Mouse (Mus musculus) kidney, adult 8-10 months (tissue): Measurements from ENCODE around the gene Vmn2r13.
"Not testable (repeated sequence)": the region's sequence is repeated elsewhere in the genome, so short reads cannot be mapped to it uniquely, and the experiment has no call there.

Experiments
- DNase-seq, 2 experiments: peaks; one replicate each; pipeline ENCODE4 v3.0.0; 2022

Gene Vmn2r13

DNA sequence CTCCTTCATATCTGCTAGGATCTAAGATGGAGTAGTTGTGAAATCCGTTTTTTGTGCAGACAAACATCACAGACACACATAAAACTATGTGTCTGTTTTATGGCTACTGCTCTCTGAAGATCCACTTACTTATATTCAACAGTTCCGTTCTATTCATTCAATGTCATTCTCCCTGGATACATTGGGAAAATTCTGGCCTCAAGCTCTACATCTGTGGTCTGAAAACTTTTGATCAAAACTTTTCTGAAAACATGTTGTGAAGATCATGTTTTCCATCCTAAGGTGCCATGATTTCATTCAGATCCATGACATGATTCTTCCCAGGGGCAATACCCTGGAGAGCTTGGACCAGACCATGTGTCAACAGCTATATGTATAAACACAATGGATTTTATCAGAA is at the start of gene Vmn2r13:
Vmn2r13 (minus strand) TSS at position 101 of the 400 bp plus-strand sequence.
- not testable (repeated sequence) for DNase-seq

DNA sequence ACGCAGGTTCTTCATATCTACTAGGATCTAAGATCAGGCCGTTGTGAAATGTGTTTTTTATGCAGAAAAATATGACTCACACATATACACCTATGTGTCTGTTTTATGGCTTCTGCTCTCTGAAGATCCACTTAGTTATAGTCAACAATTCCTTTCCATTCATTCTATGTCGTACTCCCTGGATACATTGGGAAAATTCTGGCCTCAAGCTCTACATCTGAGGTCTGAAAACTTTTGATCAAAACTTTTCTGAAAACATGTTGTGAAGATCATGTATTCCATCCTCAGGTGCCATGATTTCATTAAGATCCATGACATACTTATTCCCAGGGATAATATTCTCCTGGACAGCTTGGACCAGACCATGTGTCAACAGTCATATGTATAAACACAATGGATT is 32.6 kb upstream of the Vmn2r13 start, which contains the start of gene Vmn2r14:
Vmn2r14 (minus strand) TSS at position 101 of the 400 bp plus-strand sequence.
- no peak for DNase-seq

DNA sequence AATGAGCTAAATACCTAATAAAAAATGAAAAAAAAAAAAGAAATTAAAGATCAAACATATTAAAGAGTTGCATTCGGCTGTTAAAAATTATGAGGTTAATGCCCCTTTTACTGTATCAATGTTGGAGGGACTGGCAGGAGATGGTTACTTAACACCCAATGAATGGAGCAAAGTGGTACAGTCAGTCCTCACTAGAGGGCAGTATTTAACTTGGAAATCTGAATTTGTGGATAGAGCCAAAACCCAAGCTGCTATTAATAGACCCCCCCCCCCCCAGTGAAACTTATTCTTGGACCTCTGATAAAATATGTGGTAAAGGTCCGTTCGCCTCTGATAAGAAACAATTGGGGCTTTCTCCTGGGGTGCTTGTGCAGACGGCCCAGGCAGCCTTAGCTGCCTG is 25.1 kb downstream of the Vmn2r13 start:
- not testable (repeated sequence) for DNase-seq

DNA sequence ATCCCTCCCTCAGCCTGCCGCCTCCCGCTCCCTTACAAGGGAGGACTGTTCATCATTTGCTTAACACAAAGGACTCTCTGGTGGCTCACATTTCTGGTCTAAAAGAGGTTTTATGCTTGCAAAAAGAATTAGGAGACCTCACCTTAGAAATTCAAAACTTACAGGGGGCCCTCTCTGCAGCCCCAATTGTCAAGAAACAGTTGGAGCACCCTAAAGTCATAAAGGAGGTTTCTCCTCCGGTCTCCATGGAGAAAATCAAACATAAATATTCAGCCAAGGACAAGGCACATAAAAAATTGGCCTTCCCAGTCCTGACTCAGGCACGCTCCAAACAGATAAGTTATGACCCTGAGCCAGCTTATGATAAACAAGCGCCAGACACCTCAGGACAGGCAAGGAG is 31.9 kb downstream of the Vmn2r13 start:
- DNase-seq: no peak

DNA sequence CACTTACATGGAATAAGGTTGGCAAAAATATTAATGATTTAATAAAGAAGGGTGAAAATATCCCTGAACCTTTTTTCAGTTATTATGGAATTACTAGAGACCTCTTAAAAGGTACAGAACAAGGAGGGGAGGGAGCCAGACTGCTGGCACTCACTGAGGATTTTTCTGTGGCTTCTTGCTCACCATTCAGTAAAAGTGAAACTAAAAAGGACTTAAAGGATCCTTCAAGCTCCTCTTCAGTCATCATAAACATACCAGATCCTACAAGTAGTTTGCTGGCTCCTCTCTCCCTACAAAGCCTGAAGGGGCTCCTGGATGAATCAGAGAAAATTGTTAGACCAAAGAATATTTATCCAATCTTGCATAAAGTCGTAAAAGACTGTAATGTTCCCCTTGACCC is 32.4 kb downstream of the Vmn2r13 start:
- DNase-seq: not testable (repeated sequence)

DNA sequence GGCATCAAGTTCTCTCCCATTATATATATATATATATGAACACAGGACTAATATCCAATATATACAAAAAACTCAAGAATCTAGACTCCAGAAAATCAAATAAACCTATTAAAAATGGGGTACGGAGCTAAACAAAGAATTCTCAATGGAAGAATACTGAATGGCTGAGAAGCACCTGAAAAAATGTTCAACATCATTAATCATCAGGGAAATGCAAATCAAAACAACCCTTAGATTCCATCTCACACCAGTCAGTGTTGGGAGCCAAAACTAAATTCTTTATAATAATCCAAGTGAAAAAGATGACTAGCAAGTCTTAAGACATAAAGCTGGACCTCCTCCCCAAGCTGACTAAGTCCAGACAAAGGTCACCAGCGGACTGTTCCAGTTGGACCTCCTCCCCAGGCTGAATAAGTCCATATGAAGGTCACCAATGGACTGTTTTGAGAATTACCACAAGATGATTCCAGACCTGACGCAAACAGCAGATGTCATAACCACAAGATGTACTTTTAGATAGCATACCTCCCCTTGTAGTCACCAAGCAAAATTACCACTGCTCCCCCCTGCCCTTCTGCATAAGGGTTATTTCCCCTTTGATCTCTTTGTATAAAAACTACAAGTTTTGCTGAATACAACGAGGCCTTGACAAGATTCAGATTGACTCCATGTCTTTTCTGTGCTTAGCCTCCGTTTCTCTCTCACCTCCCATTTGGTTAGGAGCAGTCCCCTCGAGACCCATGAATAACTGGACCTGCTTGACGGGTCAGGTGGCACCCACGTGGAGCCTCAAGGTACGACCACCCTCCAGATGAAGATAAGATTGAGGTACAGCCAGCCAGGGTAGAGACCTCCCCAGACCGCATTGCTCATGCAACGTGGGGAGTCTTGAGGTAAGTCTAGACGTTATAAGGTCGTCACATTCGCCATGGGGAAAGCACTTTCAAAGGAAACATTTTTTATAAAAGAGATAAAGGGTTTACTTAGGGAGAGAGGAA is 33.2 kb downstream of the Vmn2r13 start:
- not testable (repeated sequence) for DNase-seq

DNA sequence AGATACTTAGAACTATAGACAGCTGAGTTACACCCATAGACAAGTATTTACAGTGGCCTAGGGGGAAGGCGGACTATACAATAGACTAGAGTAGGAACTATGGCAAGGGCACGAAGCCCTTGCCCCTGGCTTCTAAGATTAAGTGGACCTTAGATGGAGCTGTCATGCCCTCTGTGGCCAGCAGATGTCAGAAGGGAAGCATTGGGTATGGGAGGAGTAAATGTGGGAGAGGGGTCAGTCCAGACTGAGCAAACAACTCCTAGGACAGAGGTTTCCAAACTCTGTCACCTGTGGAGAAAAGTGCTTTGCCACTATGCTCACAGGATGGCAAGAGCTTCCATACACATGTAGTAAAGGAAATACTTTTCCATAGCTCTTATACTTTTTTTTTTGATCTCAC is 52.5 kb downstream of the Vmn2r13 start:
- peak in 1 of 2 experiments; percentile 2 for DNase-seq

DNA sequence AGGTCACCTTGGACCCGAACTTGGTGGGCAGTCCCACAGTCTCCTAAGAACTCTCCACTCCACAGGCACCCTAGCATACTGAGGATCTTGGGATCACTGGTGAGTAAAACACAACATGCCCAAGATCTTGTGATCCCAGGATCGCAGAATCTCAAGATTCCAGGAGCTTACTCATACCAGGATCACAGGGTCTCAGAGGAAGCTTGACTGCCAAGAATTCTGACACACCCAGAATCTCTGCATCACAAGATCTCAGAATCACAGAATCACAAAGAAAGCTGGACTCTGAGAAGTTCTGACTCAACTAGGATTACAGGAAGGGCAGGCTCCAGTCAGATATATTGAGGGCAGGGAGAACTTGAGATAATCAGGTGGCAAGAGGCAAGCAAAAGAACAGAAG is 55.3 kb downstream of the Vmn2r13 start:
- no peak for DNase-seq
